Mouse (Mus musculus): Measurements from ENCODE around the gene Prg3.

Prg3 gene

GRCm38 (mm10) chr2:84996376-84996775 lies 8.4 kb downstream of the Prg3 start:
- DNase-seq (ENCODE audit: low spot score): no peak

GRCm38 (mm10) chr2:84999486-85000181 lies 11.6 kb downstream of the Prg3 start:
- DNase-seq (ENCODE audit: low spot score): no peak

- no peak for DNase-seq (ENCODE audit: low spot score)
Measured at GRCm38 (mm10) chr2:85001497-85001896, 13.5 kb downstream of the Prg3 start.

- DNase-seq (ENCODE audit: low spot score): no peak
Measured at GRCm38 (mm10) chr2:85002575-85002974, 14.6 kb downstream of the Prg3 start.

GRCm38 (mm10) chr2:85004341-85004740 lies 16.3 kb downstream of the Prg3 start:
- DNase-seq (ENCODE audit: low spot score): peak; percentile 23

GRCm38 (mm10) chr2:85006600-85006999 lies 18.6 kb downstream of the Prg3 start:
- no peak for DNase-seq (ENCODE audit: low spot score)

GRCm38 (mm10) chr2:85007729-85008128 lies 19.7 kb downstream of the Prg3 start:
- DNase-seq (ENCODE audit: low spot score): no peak

- DNase-seq (ENCODE audit: low spot score): no peak
Measured at GRCm38 (mm10) chr2:85009212-85009611, 21.2 kb downstream of the Prg3 start.

GRCm38 (mm10) chr2:85011906-85012604 lies 24.0 kb downstream of the Prg3 start:
- DNase-seq (ENCODE audit: low spot score): no peak

GRCm38 (mm10) chr2:85012679-85013078 lies 24.7 kb downstream of the Prg3 start:
- DNase-seq (ENCODE audit: low spot score): peak; percentile 28

GRCm38 (mm10) chr2:85013826-85014587 lies 26.0 kb downstream of the Prg3 start:
- no peak for DNase-seq (ENCODE audit: low spot score)

GRCm38 (mm10) chr2:85014588-85014982 lies 26.6 kb downstream of the Prg3 start:
- peak; percentile 43 for DNase-seq (ENCODE audit: low spot score)

- no peak for DNase-seq (ENCODE audit: low spot score)
Measured at GRCm38 (mm10) chr2:85022043-85022442, 34.0 kb downstream of the Prg3 start.

GRCm38 (mm10) chr2:85026178-85026577 lies 38.2 kb downstream of the Prg3 start:
- DNase-seq (ENCODE audit: low spot score): no peak

GRCm38 (mm10) chr2:85027281-85027680 lies 39.3 kb downstream of the Prg3 start:
- DNase-seq (ENCODE audit: low spot score): no peak

GRCm38 (mm10) chr2:85029897-85030296 lies 41.9 kb downstream of the Prg3 start:
- DNase-seq (ENCODE audit: low spot score): no peak

- DNase-seq (ENCODE audit: low spot score): no peak
Measured at GRCm38 (mm10) chr2:85030989-85031388, 43.0 kb downstream of the Prg3 start.

GRCm38 (mm10) chr2:85033121-85033520 lies 45.1 kb downstream of the Prg3 start:
- no peak for DNase-seq (ENCODE audit: low spot score)

GRCm38 (mm10) chr2:85034169-85034568 lies 46.2 kb downstream of the Prg3 start:
- DNase-seq (ENCODE audit: low spot score): no peak

- no peak for DNase-seq (ENCODE audit: low spot score)
Measured at GRCm38 (mm10) chr2:85036507-85037046, 48.6 kb downstream of the Prg3 start.

- DNase-seq (ENCODE audit: low spot score): peak; percentile 94
Measured at GRCm38 (mm10) chr2:85037047-85038026, 49.3 kb downstream of the Prg3 start, which contains the start of the genes Ssrp1 and P2rx3. Ssrp1 (plus strand) TSS chr2:85037234. P2rx3 (minus strand) TSS chr2:85037462.

Measured in layer of hippocampus, adult 11-12 months (tissue).